ENCODE assay signal across 9 mouse cellular contexts in genomic region chr11:95298146-95298545, GRCm38 (mm10). TPM values are rescaled to one million over a fixed set of nuclear protein-coding genes. Genes with fewer than 3 reads are reported as not detected.
DNase-seq lines count a peak whose midpoint lies in the region; TF ChIP-seq lines count a peak whose summit lies in the region.
"Had no signal": no experiment of that assay in that cellular context is flagged by ENCODE, and none has a peak within 500 bp of the region (broad histone marks: within the 10 kb centered on the region; RNA-seq: fewer than 3 reads in every experiment).

No protein-coding gene starts in this region.

- peaks cover 37% of the 10 kb centered on the region for H3K36me3 ChIP-seq in spleen, adult 2 months (ENCODE audit: control insufficient read depth, insufficient read depth, low read length)
- H3K36me3 ChIP-seq in liver, adult 2 months (ENCODE audit: control insufficient read depth, insufficient read depth, low read length), result peaks cover 54% of the 10 kb centered on the region
- H3K36me3 ChIP-seq in small intestine, adult 2 months (ENCODE audit: control insufficient read depth, insufficient read depth, low read length), result peaks cover 55% of the 10 kb centered on the region

- TF ChIP-seq POLR2A in cerebellum, adult 2 months (IDR thresholded peaks at IDR 0.05; ENCODE audit: borderline replicate concordance, insufficient read depth, low read length), result no peak
- TF ChIP-seq POLR2A in spleen, adult 2 months (IDR thresholded peaks at IDR 0.05; ENCODE audit: low read depth, low read length), result no peak
- TF ChIP-seq POLR2A in liver, adult 2 months (IDR thresholded peaks at IDR 0.05; ENCODE audit: extremely low read depth, insufficient read depth, low read length), result no peak
- TF ChIP-seq POLR2A in small intestine, adult 2 months (IDR thresholded peaks at IDR 0.05; ENCODE audit: low read depth, low read length), result no peak

- DNase-seq in cerebellum, adult 2 months, result no peak
- DNase-seq in cerebellum, adult 11-12 months, result no peak
- peak in 1 of 2 experiments; percentile 21 for DNase-seq in spleen, adult 2 months (ENCODE audit: low read depth in 1 of 2, low spot score in 2 of 2)
- no peak for DNase-seq in spleen, adult 12 weeks (ENCODE audit: low spot score)
- peak; percentile 24 for DNase-seq in liver, adult 2 months (ENCODE audit: extremely low read depth, low read depth, low spot score)
- DNase-seq in MN1 (ENCODE audit: low spot score), result no peak
- no peak for DNase-seq in urinary bladder, postnatal 4 days (ENCODE audit: low spot score in 2 of 2)

- peaks cover 3% of the 10 kb centered on the region; the same call in 1 of the 2 replicates for H3K79me2 ChIP-seq in liver, adult 2 months (ENCODE audit: control insufficient read depth, insufficient read depth, low read length)

- no peak overlapping the region for H3K4me3 ChIP-seq in cerebellum, adult 2 months (replicated peaks; ENCODE audit: insufficient read depth, low read depth, low read length)
- no peak overlapping the region for H3K4me3 ChIP-seq in spleen, adult 2 months (ENCODE audit: extremely low read depth, insufficient read depth, insufficient read length)
- H3K4me3 ChIP-seq in liver, adult 2 months (ENCODE audit: insufficient read depth, low read depth, low read length), result no peak overlapping the region
- no peak overlapping the region for H3K4me3 ChIP-seq in small intestine, adult 2 months (ENCODE audit: low read depth, low read length)

- H3K4me1 ChIP-seq in cerebellum, adult 2 months (ENCODE audit: control insufficient read depth, insufficient read depth, low read length), result no peaks in the 10 kb centered on the region
- peaks cover 5% of the 10 kb centered on the region; the same call in 1 of the 2 replicates for H3K4me1 ChIP-seq in spleen, adult 2 months (ENCODE audit: control insufficient read depth, insufficient read depth, insufficient read length)
- no peaks in the 10 kb centered on the region for H3K4me1 ChIP-seq in liver, adult 2 months (ENCODE audit: control insufficient read depth, insufficient read depth, low read length)
- peaks cover 2% of the 10 kb centered on the region; the same call in 1 of the 2 replicates for H3K4me1 ChIP-seq in small intestine, adult 2 months (ENCODE audit: control insufficient read depth, insufficient read depth, insufficient read length, low read length)

- H3K27ac ChIP-seq in cerebellum, adult 2 months (ENCODE audit: insufficient read depth, low read length), result no peak overlapping the region
- no peak overlapping the region for H3K27ac ChIP-seq in spleen, adult 2 months (ENCODE audit: insufficient read depth, low read length)
- no peak overlapping the region for H3K27ac ChIP-seq in liver, adult 2 months (replicated peaks; ENCODE audit: insufficient read depth, low read depth, low read length)
- no peak overlapping the region for H3K27ac ChIP-seq in small intestine, adult 2 months (ENCODE audit: insufficient read depth, low read depth, low read length)

- peak; percentile 78 for TF ChIP-seq CTCF in cerebellum, adult 2 months (IDR thresholded peaks at IDR 0.05; ENCODE audit: borderline replicate concordance, insufficient read depth, low read depth, low read length)
- peak; percentile 91; the same call in 1 of the 2 replicates for TF ChIP-seq CTCF in spleen, adult 2 months (IDR thresholded peaks at IDR 0.05; ENCODE audit: extremely low read depth, insufficient read depth, insufficient read length, insufficient replicate concordance)
- peak; percentile 90 for TF ChIP-seq CTCF in liver, adult 2 months (IDR thresholded peaks at IDR 0.05; ENCODE audit: low read depth, low read length)
- peak; percentile 95; the same call in 1 of the 2 replicates for TF ChIP-seq CTCF in small intestine, adult 2 months (IDR thresholded peaks at IDR 0.05; ENCODE audit: extremely low read depth, insufficient read length, insufficient replicate concordance, low read depth, low read length)

- no peaks in the 10 kb centered on the region for H3K27me3 ChIP-seq in cerebellum, adult 2 months (ENCODE audit: control insufficient read depth, insufficient read depth, low read length)
- no peaks in the 10 kb centered on the region for H3K27me3 ChIP-seq in spleen, adult 2 months (ENCODE audit: control insufficient read depth, insufficient read depth, low read length)
- H3K27me3 ChIP-seq in liver, adult 2 months (ENCODE audit: control insufficient read depth, insufficient read depth, low read length), result no peaks in the 10 kb centered on the region
- no peaks in the 10 kb centered on the region for H3K27me3 ChIP-seq in small intestine, adult 2 months (ENCODE audit: control insufficient read depth, insufficient read depth, low read length)

- H3K9ac ChIP-seq in liver, adult 2 months (ENCODE audit: low read depth, low read length), result no peak overlapping the region

- 10% methylated on average over 2 of the region's 2 CpGs for WGBS in cerebellum, adult 2 months
- 2% methylated on average over 2 of the region's 2 CpGs for WGBS in spleen, adult 2 months
- WGBS in liver, adult 2 months, result 12% methylated on average over 2 of the region's 2 CpGs
- 8% methylated on average over 2 of the region's 2 CpGs for WGBS in small intestine, adult 2 months

RNA-seq across cellular contexts. Expression of gene Kat7, which starts 11.9 kb away (rescaled TPM):
- polyA plus RNA-seq in cerebellum, adult 2 months (2012; rRNA removed), result 68.5 and 68.9 TPM in 2 replicates
- 25.2 and 29.4 TPM in 2 replicates for polyA plus RNA-seq in spleen, adult 2 months (2012; rRNA removed)
- 12.2 and 15.6 TPM in 2 replicates for total RNA-seq in liver, adult 2 months (2014; rRNA removed)
- 12.9 and 13.1 TPM in 2 replicates for polyA plus RNA-seq in liver, adult 2 months (2012; rRNA removed)
- 9.6 and 19.4 TPM in 2 replicates for polyA plus RNA-seq in small intestine, adult 2 months (2012; rRNA removed)

RNA-seq across cellular contexts. Expression of gene Tac4, which starts 36.8 kb away (rescaled TPM):
- 0.26 and 0.55 TPM in 2 replicates for polyA plus RNA-seq in cerebellum, adult 2 months (2012; rRNA removed)
- polyA plus RNA-seq in spleen, adult 2 months (2012; rRNA removed), result 0.40 and 0.44 TPM in 2 replicates
- not detected in 2 replicates for total RNA-seq in liver, adult 2 months (2014; rRNA removed)
- polyA plus RNA-seq in liver, adult 2 months (2012; rRNA removed), result not detected in 2 replicates
- 0.24 TPM in 1 of 2 replicates, not detected in the other for polyA plus RNA-seq in small intestine, adult 2 months (2012; rRNA removed)
- polyA plus RNA-seq: heart, embryonic 16.5 days had no signal

RNA-seq across cellular contexts. Expression of gene Fam117a, which starts 38.7 kb away (rescaled TPM):
- polyA plus RNA-seq in cerebellum, adult 2 months (2012; rRNA removed), result 14.3 and 17.4 TPM in 2 replicates
- 123 and 142 TPM in 2 replicates for polyA plus RNA-seq in spleen, adult 2 months (2012; rRNA removed)
- total RNA-seq in liver, adult 2 months (2014; rRNA removed), result 1.8 TPM in 2 replicates
- 6.4 and 7.4 TPM in 2 replicates for polyA plus RNA-seq in liver, adult 2 months (2012; rRNA removed)
- polyA plus RNA-seq in small intestine, adult 2 months (2012; rRNA removed), result 9.6 and 15.6 TPM in 2 replicates
